Mouse (Mus musculus) brain, adult 2 months (tissue): ENCODE data around the gene Olfr1382.
"Not testable (repeated sequence)": the region's sequence is repeated elsewhere in the genome, so short reads cannot be mapped to it uniquely, and the experiment has no call there.

Source experiments
- DNase-seq: peaks from one replicate; pipeline ENCODE4 v3.0.0; 2011; ENCODE audit warnings: low read depth, low spot score

The Olfr1382 gene

GRCm38 (mm10) chr11:49527947-49528346 lies at the start of gene Olfr1382:
TSS of gene Olfr1382 (plus strand) at chr11:49528247.
- no peak for DNase-seq

GRCm38 (mm10) chr11:49485973-49486372 lies 42.1 kb upstream of the Olfr1382 start:
- DNase-seq = no peak

GRCm38 (mm10) chr11:49488770-49489169 lies 39.3 kb upstream of the Olfr1382 start, which contains the start of gene Olfr1385:
TSS of gene Olfr1385 (plus strand) at chr11:49489070.
- not testable (repeated sequence) for DNase-seq

DNA sequence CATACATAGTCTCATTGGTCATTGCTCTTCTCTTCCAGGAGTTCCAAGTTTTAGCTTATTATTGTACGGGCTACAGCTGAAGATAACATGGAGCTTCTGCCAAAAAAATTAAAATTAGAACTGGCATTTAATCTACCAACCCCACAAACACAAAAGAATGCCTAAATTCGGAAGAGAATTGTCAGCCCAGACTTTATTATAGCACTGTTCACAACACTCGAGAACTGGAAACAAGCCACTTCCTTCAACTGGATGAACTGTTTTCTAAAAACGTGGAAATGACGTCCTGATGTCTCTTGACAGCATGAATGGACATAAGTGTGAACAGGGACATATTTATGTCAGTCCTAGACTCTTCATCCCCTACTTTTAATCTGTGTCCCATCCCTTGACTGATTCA lies 10.0 kb upstream of the Olfr1382 start:
- DNase-seq = peak; percentile 50

DNA sequence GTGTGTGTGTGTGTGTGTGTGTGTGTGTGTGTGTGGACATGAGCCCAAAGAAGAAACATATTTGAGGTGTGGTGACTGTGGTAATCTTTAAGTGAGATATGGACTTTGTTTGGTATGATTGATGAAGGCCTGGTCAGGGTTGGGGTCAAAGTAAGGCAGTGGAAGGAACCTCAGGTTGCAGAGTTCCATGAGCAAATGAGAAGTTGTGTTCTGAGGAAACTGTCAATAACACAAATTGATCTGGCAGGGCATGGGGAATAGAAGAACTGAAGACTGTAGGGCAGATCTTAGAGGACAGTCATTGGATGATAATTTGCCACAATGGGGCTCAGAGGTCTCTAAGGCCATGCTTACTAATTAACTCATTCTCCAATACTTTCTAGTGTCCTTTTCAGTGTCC lies 8.7 kb upstream of the Olfr1382 start, which contains the start of gene Olfr1383:
Olfr1383 (plus strand) TSS at position 301 of the 400 bp plus-strand sequence.
- no peak for DNase-seq

- DNase-seq = no peak
These were observed 4.7 kb downstream of the Olfr1382 start for GRCm38 (mm10) chr11:49532761-49533160.

- DNase-seq = peak; percentile 70
These were observed 8.6 kb downstream of the Olfr1382 start for GRCm38 (mm10) chr11:49536631-49537030.

DNA sequence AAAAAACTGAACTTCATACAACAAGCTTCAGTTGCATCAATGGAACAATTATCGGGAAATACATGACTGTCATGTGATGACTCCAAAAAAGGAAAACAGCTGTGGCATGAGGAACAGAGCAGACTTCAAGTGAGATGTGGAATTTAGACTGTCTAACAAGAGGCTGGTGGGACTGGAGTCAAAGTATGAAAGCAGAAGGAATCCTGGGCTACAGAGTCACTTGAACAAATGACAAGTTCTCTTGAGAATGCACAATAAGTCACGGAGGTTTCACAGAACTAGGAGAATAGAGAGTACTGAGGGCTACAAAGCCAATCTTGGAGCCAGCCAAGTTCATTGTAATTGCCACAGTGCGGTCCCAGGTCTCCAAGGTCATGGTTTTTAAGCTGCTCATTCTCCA lies 15.1 kb downstream of the Olfr1382 start, which contains the start of gene Olfr1381:
Olfr1381 (plus strand) TSS at position 301 of the 400 bp plus-strand sequence.
- DNase-seq = not testable (repeated sequence)

DNA sequence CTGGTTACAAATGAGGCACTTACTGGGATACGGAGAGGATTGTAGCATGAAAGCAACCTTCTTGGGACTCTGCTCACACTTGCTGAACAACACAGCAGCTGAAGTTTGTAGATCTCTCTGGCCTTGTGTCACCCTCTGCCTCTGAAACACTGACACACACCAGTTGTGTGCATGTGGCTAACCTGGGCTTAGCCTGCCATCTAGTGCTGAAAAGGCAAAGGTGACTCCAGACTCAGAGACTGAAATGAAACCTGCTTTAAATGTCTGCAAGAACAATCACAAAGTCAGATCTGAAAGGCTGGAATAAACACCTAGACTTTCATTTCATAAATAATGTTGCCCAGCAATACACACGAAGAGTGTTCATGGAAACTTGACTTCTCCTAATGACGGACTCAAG lies 26.0 kb downstream of the Olfr1382 start:
- DNase-seq = peak; percentile 37

GRCm38 (mm10) chr11:49556578-49556977 lies 28.5 kb downstream of the Olfr1382 start, which contains the start of gene Olfr1380:
TSS of gene Olfr1380 (plus strand) at chr11:49556878.
- DNase-seq = not testable (repeated sequence)

DNA sequence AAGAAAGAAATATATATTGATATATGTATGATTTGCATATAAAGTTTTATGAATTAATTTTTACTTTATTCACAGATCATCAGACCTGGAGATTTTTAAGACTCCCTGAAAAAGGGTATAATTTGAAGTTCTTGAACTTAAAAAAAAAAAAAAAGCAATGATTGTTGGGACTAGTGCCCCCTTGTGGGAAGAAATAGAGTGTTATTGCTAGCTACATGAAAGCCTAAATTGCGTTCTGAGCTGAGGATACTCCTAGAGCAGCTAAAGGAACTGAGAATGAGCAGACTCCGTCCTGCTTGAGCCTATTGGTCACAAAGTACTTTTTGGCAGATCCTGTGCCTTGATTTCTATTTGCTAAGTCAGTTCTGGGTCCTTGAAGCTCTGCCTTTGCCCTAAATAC lies 47.0 kb downstream of the Olfr1382 start:
- peak; percentile 12 for DNase-seq

DNA sequence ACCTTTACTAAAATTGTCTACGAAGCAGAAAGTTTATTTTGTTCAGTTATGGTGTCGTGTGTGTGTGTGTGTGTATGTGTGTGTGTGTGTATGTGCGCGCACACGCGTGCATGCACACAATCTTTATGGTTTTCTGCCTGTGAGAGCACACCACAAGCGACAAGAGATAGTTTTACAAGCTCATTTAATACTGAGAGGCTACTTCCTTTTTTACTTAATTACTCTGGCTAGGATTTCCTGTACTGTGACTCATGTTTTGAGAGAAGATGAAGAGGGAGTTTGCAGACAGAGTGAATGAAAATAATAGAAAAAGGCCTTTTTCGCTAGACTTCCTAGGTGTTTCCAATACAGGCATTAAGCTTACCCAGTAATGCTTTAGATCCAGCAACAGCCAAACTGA lies 52.4 kb downstream of the Olfr1382 start:
- not testable (repeated sequence) for DNase-seq
